Mouse (Mus musculus) ES-Bruce4 (cell line): ENCODE results near the gene Zfp28.

Experiments used
- CTCF ChIP-seq: IDR thresholded peaks from one replicate; pipeline ENCODE4 v1.8.1; 2011; ENCODE audit warnings: low read depth, low read length
- EP300 ChIP-seq: IDR thresholded peaks from 2 replicates; pipeline ENCODE4 v1.6.1; 2011; ENCODE audit warnings: low read depth, low read length; ENCODE audit not compliant: insufficient read depth
- POLR2A ChIP-seq: IDR thresholded peaks from one replicate; pipeline ENCODE4 v1.8.1; 2011; ENCODE audit warnings: low read length; ENCODE audit not compliant: insufficient read depth

- TF ChIP-seq CTCF (no peak), POLR2A (no peak), EP300 (no peak)
Observed at GRCm38 (mm10) chr7:6384011-6384410, 916 bp downstream of the Zfp28 start.
